Mouse (Mus musculus) forebrain, postnatal 0 days (tissue): Measurements from ENCODE around the gene Olfr1274-ps. TPM values are rescaled to one million over a fixed set of nuclear protein-coding genes. Genes with fewer than 3 reads are reported as not detected.
"Not testable (repeated sequence)": the region's sequence is repeated elsewhere in the genome, so short reads cannot be mapped to it uniquely, and the experiment has no call there.

Experiments used
- ATAC-seq: fragments of 200-750 bp; cut with Nextera tagmentation; 2 replicates; pipeline ENCODE4 v1.8.0; 2017; ENCODE audit warnings: mild to moderate bottlenecking, moderate library complexity
- DNase-seq: peaks from one replicate; pipeline ENCODE4 v3.0.0-alpha.2; 2015
- H3K27ac ChIP-seq: fragments of 300-500 bp; sonication (generic); 2 replicates; pipeline ENCODE4 v1.5.1; 2014; ENCODE audit warnings: low read depth, mild to moderate bottlenecking, antibody characterized with exemption, low read length, moderate library complexity, mixed read lengths
- H3K27me3 ChIP-seq: fragments of 300-500 bp; sonication (generic); 2 replicates; pipeline ENCODE4 v1.6.1; 2014; ENCODE audit warnings: mild to moderate bottlenecking, low read length, mixed read lengths; ENCODE audit not compliant: insufficient read depth
- H3K36me3 ChIP-seq: fragments of 300-500 bp; sonication (generic); 2 replicates; pipeline ENCODE4 v1.6.1; 2014; ENCODE audit warnings: mild to moderate bottlenecking, moderate library complexity; ENCODE audit not compliant: insufficient read depth
- H3K4me1 ChIP-seq: fragments of 300-500 bp; sonication (generic); 2 replicates; pipeline ENCODE4 v1.6.1; 2014; ENCODE audit warnings: antibody characterized with exemption; ENCODE audit not compliant: insufficient read depth
- H3K4me2 ChIP-seq: fragments of 300-500 bp; sonication (generic); 2 replicates; pipeline ENCODE4 v1.6.1; 2014; ENCODE audit warnings: low read depth, mild to moderate bottlenecking, moderate library complexity
- H3K4me3 ChIP-seq: fragments of 300-500 bp; sonication (generic); 2 replicates; pipeline ENCODE4 v1.5.1; 2014; ENCODE audit warnings: low read depth, low read length, mixed read lengths
- H3K9ac ChIP-seq: fragments of 300-500 bp; sonication (generic); 2 replicates; pipeline ENCODE4 v1.6.1; 2014; ENCODE audit warnings: mild to moderate bottlenecking
- H3K9me3 ChIP-seq: fragments of 300-500 bp; sonication (generic); 2 replicates; pipeline ENCODE4 v1.6.1; 2016; ENCODE audit warnings: low read length
- CTCF ChIP-seq: sonication (generic); IDR thresholded peaks from 2 replicates; pipeline ENCODE4 v1.5.1; 2016; ENCODE audit warnings: antibody characterized with exemption, control low read depth, low read depth
- WGBS: fragments of 180-500 bp; shearing (Covaris S2); extraction: QIAGEN DNeasy Blood & Tissue Kit; methylation state at CpG from one replicate; pipeline ENCODE4 v1.1.7; 2014; 5-methylcytosine and 5-hydroxymethylcytosine counted together
- polyA plus RNA-seq: library from polyadenylated mRNA; unstranded; fragments of >200 nt; fragmentation: Nextera tagmentation; extraction: Ambion mirVana; gene quantifications from 2 replicates; pipeline ENCODE4 v1.2.1, GENCODE M21; 2015
- total RNA-seq: library from RNA; depleted of rRNA; stranded (reverse); fragments of >200 nt; gene quantifications from 2 replicates; pipeline ENCODE4 v1.2.3, GENCODE M21; 2014; rRNA removed

Olfr1274-ps gene
- total and polyA plus RNA-seq, 2 experiments from 2014 or later = not detected

DNA sequence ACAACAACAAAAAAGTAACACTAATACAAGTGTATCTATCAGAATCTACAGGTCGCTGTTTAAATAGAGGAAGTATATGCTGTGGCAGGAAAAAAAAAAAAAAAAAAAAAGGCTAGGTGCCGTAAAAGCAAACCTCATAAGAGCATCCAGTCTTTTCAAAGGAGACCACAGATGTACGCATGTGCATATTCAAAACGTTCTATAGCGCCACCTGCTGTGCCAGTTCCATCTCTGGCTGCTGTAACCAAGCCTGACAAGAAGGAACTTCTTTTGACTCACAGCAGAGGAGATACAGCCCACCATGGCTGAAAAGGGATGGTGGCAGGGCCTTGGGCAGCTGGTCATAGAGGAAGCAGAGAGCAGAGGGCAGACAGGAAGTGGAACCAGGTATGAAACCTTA lies 39.0 kb downstream of the Olfr1274-ps start:
- not testable (repeated sequence) for H3K9me3 ChIP-seq, H3K9ac ChIP-seq, ATAC-seq, H3K4me3 ChIP-seq, H3K27me3 ChIP-seq, H3K27ac ChIP-seq, DNase-seq, H3K36me3 ChIP-seq, H3K4me2 ChIP-seq, H3K4me1 ChIP-seq
- WGBS = 100% methylated on average over 1 of the region's 5 CpGs

DNA sequence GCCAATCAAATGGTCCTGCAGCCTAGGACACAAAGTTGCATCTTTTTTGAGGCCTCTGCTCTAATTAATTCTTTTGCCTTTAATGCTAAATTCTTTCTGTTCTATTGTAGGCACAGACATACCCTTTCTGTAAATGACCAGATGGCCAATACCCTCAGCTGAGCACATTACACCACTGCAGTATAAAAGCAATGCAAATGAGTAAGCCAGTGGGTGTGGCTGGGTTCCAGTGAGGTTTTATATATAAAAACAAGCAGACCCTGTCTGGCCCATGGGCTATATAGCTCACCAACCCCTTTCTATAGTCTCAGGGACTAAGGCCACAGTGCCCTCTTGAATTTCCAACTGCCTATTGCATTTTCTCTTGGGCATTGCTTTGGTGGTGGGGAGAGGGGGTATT lies 41.7 kb downstream of the Olfr1274-ps start:
- not testable (repeated sequence) for H3K36me3 ChIP-seq, H3K4me2 ChIP-seq, H3K27ac ChIP-seq, H3K4me3 ChIP-seq, ATAC-seq, H3K9ac ChIP-seq, H3K9me3 ChIP-seq, DNase-seq, H3K27me3 ChIP-seq, H3K4me1 ChIP-seq

DNA sequence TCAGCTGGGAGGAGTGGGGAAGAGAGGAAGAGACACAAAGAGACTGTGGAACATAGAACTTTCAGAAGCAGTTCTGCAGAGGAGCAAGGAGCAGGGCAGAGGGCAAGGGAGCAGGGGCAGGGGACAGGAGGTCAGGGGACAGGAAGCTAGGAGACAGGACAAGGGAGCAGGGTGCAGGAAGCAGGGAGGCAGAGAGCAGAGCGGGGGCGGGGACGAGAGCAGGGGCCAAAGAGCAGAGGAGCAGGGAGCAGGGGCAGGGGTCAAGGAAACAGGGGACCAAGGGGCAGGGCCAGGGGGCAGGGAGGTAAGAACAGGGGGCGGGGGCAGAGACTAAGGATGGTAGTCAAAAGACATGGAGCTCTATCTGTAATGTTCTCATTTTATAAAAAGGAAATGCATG lies 43.3 kb downstream of the Olfr1274-ps start:
- H3K9me3 ChIP-seq, H3K4me2 ChIP-seq, H3K27me3 ChIP-seq, H3K36me3 ChIP-seq, H3K4me1 ChIP-seq, H3K9ac ChIP-seq, H3K4me3 ChIP-seq, ATAC-seq, DNase-seq, H3K27ac ChIP-seq: not testable (repeated sequence)
- 79% methylated on average over 4 of the region's 4 CpGs for WGBS

DNA sequence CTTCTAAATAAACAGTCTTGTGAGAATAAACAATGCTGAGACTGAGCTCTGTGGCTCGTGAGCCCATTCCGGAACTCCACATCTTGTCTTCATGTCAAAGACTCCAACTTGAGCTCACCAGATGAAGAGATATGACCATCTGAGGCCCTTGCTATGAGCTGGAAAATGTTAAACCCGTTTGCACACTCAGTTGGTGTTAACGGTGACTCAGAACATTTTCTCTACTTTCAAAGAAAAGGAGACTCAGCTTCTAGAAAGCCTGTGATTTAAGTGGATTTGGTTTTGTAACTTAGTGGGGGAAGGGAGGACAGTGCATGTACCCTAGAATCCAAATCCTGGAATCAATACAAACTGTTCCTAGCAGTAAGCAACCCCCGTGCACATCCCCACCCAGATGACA lies 45.3 kb downstream of the Olfr1274-ps start:
- no peak overlapping the region for H3K9ac ChIP-seq
- TF ChIP-seq CTCF = no peak
- H3K27ac ChIP-seq = no peak overlapping the region
- no peaks in the 10 kb centered on the region for H3K27me3 ChIP-seq
- ATAC-seq (no peak), DNase-seq (no peak)
- no peak overlapping the region for H3K4me3 ChIP-seq
- H3K9me3 ChIP-seq = no peaks in the 10 kb centered on the region
- WGBS = 84% methylated on average over 5 of the region's 5 CpGs
- no peaks in the 10 kb centered on the region; the same call in 1 of the 2 replicates for H3K36me3 ChIP-seq
- no peaks in the 10 kb centered on the region for H3K4me1 ChIP-seq
- no peak overlapping the region for H3K4me2 ChIP-seq

DNA sequence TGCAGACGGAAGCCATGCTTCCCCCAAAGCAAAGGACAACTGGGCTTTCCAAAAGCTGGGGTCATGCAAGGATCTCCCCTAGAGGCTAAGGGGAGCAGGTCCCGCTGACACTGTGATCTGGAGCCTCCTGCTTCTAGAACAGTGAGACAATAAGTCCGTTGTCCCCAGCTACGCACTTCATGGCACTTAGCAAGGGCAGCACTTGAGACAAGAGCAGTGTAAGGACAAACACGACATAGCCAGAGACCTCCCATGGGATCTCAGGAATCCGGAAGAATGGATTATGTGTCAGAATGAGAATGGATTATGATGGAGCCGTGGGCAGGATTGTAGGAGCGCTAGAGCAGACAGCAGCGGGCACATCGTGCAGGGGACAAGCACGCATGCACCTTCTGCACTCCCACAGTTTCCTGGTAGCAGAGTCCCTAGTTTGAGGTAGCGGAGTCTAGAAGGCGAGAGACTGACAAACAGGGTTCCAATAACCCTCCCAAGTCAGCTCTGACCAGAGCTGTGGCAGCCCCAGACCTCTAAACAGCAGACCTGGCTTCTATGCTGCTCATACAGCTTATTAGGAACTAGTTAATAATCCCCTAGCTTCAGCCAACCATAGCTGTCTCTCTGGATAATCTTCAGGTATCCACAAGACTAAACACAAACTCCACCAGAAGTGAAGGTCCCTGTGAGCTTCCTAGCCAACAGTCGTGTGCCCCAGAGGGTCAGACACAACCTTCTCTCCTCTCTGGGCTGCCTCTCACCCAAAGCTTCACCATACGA lies 50.7 kb downstream of the Olfr1274-ps start:
- WGBS = 89% methylated on average over 15 of the region's 15 CpGs
- H3K4me3 ChIP-seq = no peak overlapping the region

DNA sequence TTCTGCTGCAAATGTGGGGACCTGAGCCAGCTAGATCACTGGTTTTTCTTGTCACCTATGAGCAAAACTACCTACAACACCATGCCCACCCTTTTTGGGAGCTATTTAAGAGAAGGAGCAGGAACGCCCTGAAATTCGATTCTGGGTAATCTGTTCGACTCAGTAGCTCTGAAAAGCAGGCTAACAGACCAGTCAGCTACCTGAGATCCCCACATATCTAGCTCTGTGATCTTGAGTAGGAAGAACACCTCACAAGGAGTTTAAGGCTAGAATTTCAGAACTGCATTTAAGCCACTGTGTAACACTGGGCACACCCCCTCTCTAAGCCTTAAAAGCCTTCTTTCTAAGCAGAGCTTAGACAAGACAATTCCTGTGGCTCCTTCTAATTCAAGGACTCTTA lies 53.9 kb downstream of the Olfr1274-ps start:
- no peak for ATAC-seq
- H3K36me3 ChIP-seq = peaks cover 55% of the 10 kb centered on the region
- no peaks in the 10 kb centered on the region for H3K9me3 ChIP-seq
- no peak overlapping the region for H3K27ac ChIP-seq
- TF ChIP-seq CTCF = no peak
- H3K4me3 ChIP-seq = no peak overlapping the region
- no peaks in the 10 kb centered on the region for H3K27me3 ChIP-seq
- 82% methylated on average over 3 of the region's 3 CpGs for WGBS
- H3K4me1 ChIP-seq = no peaks in the 10 kb centered on the region
- no peak overlapping the region for H3K9ac ChIP-seq
- DNase-seq = no peak
- no peak overlapping the region for H3K4me2 ChIP-seq

More for the DNA sequence above, 50.7 kb downstream of the Olfr1274-ps start:
- no peak overlapping the region for H3K27ac ChIP-seq
- H3K27me3 ChIP-seq = no peaks in the 10 kb centered on the region
- TF ChIP-seq CTCF = no peak
- no peak for DNase-seq
- H3K36me3 ChIP-seq = peaks cover 35% of the 10 kb centered on the region
- H3K9me3 ChIP-seq = no peaks in the 10 kb centered on the region
- H3K4me1 ChIP-seq = no peaks in the 10 kb centered on the region
- ATAC-seq = no peak
- no peak overlapping the region for H3K4me2 ChIP-seq
- H3K9ac ChIP-seq = no peak overlapping the region

Other genes starting within 250 kb of the Olfr1274-ps start
- not detected in 2 replicates for gene Olfr1270, start 245.6 kb upstream of the Olfr1274-ps start, total RNA-seq
- not detected in 2 replicates for gene Olfr1270, start 245.6 kb upstream of the Olfr1274-ps start, polyA plus RNA-seq
- gene Olfr1506, start 174.2 kb upstream of the Olfr1274-ps start, total RNA-seq = not detected in 2 replicates
- not detected in 2 replicates for gene Olfr1506, start 174.2 kb upstream of the Olfr1274-ps start, polyA plus RNA-seq
- gene Olfr142, start 141.1 kb upstream of the Olfr1274-ps start, total RNA-seq = not detected in 2 replicates
- not detected in 2 replicates for gene Olfr142, start 141.1 kb upstream of the Olfr1274-ps start, polyA plus RNA-seq
- gene Olfr1271, start 127.7 kb upstream of the Olfr1274-ps start, total RNA-seq = not detected in 2 replicates
- gene Olfr1271, start 127.7 kb upstream of the Olfr1274-ps start, polyA plus RNA-seq = not detected in 2 replicates
- not detected in 2 replicates for gene Olfr1272, start 105.8 kb upstream of the Olfr1274-ps start, total RNA-seq
- not detected in 2 replicates for gene Olfr1272, start 105.8 kb upstream of the Olfr1274-ps start, polyA plus RNA-seq
- gene Gm13769, start 76.5 kb upstream of the Olfr1274-ps start, total RNA-seq = not detected in 2 replicates
- gene Gm13769, start 76.5 kb upstream of the Olfr1274-ps start, polyA plus RNA-seq = not detected in 2 replicates
- 29.9 and 34.0 TPM in 2 replicates for gene Ptprj, start 182.0 kb downstream of the Olfr1274-ps start, total RNA-seq
- gene Ptprj, start 182.0 kb downstream of the Olfr1274-ps start, polyA plus RNA-seq = 2.5 and 3.9 TPM in 2 replicates